Mouse (Mus musculus): ENCODE data around the gene Fhad1. TPM values are rescaled to one million over a fixed set of nuclear protein-coding genes. Genes with fewer than 3 reads are reported as not detected.

Gene Fhad1
- total RNA-seq, 2 experiments from 2014 or later = 3.9 to 5.1 TPM

- DNase-seq (ENCODE audit: low spot score in 2 of 2) = no peak
Observed at GRCm38 (mm10) chr4:141981475-141981874, 33.4 kb downstream of the Fhad1 start.

GRCm38 (mm10) chr4:141978582-141978981, 36.3 kb downstream of the Fhad1 start:
- DNase-seq (ENCODE audit: low spot score in 2 of 2) = no peak

DNA sequence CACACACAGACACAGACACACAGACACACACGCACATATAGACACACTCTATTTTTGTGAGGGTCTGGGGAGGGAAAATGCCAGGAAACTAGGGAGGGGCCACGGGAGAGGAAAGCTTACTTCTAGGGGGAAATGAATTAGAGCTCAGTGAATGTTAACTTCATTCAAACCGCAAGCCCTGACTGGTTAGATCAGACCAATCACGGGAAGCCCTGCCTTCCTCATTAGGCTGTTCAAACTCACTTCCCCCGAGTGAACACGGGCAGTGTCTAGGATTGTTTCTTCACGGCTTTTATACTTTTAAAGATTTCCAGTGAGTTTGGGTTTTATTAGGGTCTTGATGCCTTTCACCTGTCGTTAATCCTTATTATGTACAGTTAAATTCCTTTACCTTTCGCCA, 37.5 kb downstream of the Fhad1 start:
- no peak for DNase-seq (ENCODE audit: low spot score in 2 of 2)

GRCm38 (mm10) chr4:141976163-141976562, 38.7 kb downstream of the Fhad1 start:
- DNase-seq (ENCODE audit: low spot score in 2 of 2) = no peak

DNA sequence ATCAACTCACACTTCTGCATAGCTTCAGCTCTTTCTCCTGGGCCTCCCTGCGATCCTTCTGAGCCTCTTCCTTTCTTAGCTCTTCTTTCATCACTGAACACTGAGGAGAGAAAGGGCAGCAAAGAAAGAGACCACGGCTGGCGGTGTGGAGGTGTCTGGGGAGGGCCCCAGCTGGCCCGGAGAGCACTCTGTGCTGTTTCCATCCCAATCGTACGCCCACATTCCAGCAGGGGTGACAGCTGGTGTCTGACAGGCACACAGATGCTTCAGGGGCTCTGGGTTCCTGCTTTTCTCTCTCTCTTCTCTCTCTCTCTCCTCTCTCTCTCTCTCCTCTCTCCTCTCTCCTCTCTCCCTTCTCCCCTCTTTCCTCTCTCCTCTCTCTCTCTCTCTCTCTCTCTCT, 50.3 kb downstream of the Fhad1 start:
- peak; percentile 72 to 86 for DNase-seq (ENCODE audit: low spot score in 2 of 2)

DNA sequence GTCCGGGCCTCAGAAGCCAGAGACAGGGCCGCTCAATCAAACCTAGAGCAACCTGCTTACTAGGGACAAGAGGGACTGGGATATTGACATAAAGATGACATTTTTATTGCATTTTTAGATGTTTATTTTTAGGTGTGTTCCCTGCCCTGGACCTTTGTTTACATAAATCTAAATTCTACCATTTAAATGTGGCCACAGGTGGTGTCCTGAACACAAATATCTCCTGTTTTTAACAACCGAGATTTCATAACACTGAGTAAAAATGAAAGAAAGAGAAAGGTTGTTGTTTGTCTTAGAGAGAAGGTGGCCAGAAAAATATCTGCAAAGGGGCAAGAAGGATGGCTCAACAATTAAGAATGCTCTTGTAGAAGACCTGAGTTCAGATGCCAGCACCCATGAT, 51.0 kb downstream of the Fhad1 start:
- DNase-seq (ENCODE audit: low spot score in 2 of 2) = no peak

- DNase-seq (ENCODE audit: low spot score in 2 of 2) = no peak
Observed at GRCm38 (mm10) chr4:141962811-141963685, 51.8 kb downstream of the Fhad1 start.

GRCm38 (mm10) chr4:141960037-141960436, 54.8 kb downstream of the Fhad1 start:
- no peak for DNase-seq (ENCODE audit: low spot score in 2 of 2)

GRCm38 (mm10) chr4:141959615-141960014, 55.3 kb downstream of the Fhad1 start:
- no peak for DNase-seq (ENCODE audit: low spot score in 2 of 2)

GRCm38 (mm10) chr4:141958614-141959375, 56.1 kb downstream of the Fhad1 start:
- DNase-seq (ENCODE audit: low spot score in 2 of 2) = no peak

GRCm38 (mm10) chr4:141958188-141958587, 56.7 kb downstream of the Fhad1 start:
- peak; percentile 78 to 82 for DNase-seq (ENCODE audit: low spot score in 2 of 2)

DNA sequence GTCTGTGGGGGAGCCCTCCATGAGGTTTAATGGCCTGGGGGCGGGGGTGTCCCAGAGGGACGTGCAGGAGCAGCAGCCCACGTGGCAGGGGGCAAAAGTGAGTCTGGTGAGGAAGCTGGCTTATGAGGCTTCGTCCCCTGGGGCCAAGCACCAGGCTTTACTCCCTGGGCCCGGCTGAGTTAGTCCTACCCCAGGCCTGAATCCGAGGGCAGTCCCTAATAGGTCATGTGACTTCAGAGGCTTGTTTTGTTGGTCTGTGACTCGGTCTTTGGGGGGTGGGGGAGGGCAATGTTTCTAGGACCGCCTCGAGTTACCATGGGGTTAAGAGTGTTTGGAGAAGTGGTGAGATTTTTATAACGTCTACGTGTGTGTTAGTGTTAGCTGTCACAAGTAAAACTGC, 57.1 kb downstream of the Fhad1 start:
- DNase-seq (ENCODE audit: low spot score in 2 of 2) = no peak

- DNase-seq (ENCODE audit: low spot score in 2 of 2) = no peak
Observed at GRCm38 (mm10) chr4:141956931-141957330, 58.0 kb downstream of the Fhad1 start.

DNA sequence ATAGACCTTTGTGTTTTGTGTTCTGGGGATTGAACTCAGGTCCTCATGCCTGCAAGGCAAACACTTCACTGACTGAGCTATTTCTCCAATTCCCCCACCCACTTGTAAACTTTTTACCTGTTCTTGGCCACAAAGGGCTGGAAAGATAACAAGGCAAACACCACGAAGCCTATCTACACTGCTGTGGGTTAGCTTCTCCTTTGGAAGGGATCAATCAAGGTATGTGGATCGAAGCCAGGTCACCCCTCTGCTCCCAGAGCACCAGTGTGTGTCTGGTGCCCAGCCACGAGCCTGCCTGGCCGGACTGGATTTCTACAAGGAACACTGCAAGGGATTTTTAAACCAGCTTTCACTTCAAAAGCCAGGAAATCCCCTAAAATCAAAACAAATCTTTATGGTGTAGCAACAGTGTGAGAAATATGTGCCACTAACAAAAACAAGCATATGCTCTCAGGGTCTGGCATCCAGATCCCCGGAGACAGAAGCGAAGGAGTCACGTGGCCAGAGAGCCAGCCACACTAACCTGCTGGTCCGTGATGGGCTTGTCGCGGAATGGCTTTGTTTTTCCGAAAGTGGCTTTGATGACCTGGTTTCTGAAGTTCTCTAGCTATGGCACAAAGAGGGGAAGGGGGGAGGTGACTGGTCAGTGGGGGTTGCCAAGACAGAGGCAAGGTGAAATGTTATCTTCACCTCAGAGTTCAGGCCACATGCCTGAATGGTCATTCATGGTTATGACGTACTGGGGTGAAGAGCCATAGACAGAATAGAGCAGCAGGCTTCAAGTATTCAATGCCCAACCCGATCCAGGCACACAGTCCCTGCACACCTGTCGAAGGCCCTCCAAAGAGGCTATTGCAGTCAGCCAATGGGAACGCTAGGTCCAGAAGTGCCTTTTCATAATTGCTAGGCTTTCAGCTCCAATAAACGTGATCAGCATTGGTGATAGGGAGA, 59.8 kb downstream of the Fhad1 start:
- DNase-seq (ENCODE audit: low spot score in 2 of 2) = no peak

GRCm38 (mm10) chr4:141953859-141954258, 61.0 kb downstream of the Fhad1 start:
- DNase-seq (ENCODE audit: low spot score in 2 of 2) = no peak

DNA sequence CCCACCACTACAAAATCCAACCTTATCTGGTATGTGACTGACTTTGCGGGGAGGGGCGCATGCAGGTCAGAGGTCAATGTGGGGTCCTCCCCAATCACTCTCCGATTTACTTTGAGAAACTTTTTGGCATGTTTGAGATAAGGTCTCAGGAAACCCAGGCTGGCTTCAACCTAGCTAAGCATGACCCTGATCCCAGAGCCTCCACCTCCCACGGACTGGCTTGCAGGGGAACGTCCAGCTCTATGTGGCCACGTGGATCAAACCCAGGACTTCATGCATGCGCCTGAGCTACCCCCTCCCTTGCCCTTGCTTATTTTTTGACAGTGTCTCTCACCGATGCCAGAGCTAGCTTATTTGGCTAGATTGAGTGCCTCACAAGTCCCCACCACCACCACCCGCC, 61.6 kb downstream of the Fhad1 start:
- DNase-seq (ENCODE audit: low spot score in 2 of 2) = no peak

- no peak for DNase-seq (ENCODE audit: low spot score in 2 of 2)
Observed at GRCm38 (mm10) chr4:141952824-141953223, 62.1 kb downstream of the Fhad1 start.

GRCm38 (mm10) chr4:141952114-141952513, 62.8 kb downstream of the Fhad1 start:
- DNase-seq (ENCODE audit: low spot score in 2 of 2) = peak in 1 of 2 experiments; percentile 67

GRCm38 (mm10) chr4:141949436-141949835, 65.4 kb downstream of the Fhad1 start:
- DNase-seq (ENCODE audit: low spot score in 2 of 2) = no peak

DNA sequence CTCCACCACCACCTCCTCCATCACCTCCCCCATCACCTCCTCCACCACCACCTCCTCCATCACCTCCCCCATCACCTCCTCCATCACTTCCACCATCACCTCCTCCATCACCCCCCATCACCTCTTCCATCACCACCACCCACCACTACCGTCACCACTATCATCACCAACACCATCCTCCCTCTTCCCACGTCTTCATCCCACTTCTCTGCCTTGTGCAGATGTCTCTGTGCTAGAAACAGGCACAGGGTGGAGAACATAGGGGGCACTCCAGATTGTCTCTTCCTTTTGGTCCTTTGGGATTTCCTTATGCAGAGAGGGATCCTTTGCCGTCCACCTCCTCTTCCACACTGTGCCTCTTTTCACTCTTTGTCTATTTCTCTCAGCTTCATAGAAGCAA, 66.1 kb downstream of the Fhad1 start:
- DNase-seq (ENCODE audit: low spot score in 2 of 2) = no peak

DNA sequence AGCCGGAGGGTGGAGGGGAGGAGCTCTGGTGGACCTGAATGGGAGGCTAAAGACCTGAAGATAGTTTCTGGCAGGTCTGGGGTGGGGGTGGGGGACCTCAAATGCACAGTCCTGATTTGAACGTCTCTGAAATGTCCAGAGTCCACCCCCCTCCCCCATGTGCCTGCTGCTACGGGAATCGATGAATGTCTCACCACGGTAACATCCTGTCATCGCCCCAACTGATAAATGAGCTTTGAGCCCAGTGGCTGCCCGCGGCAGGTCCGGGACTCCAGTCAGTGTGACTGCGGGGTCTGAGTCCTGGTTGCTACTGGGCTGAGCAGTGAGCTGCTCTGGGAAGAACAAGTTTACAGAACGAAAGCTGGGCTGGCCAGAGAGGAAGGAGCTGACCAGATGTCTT, 72.5 kb downstream of the Fhad1 start:
- DNase-seq (ENCODE audit: low spot score in 2 of 2) = no peak
